Mouse (Mus musculus): ENCODE measurements around the gene Pomc. TPM values are rescaled to one million over a fixed set of nuclear protein-coding genes. Genes with fewer than 3 reads are reported as not detected.
A peak's percentile ranks its signal among the peaks of the same experiment; 100 is the strongest.

The Pomc gene
- polyA plus RNA-seq, 1 experiment from 2014 or later = 3.4 TPM

DNA sequence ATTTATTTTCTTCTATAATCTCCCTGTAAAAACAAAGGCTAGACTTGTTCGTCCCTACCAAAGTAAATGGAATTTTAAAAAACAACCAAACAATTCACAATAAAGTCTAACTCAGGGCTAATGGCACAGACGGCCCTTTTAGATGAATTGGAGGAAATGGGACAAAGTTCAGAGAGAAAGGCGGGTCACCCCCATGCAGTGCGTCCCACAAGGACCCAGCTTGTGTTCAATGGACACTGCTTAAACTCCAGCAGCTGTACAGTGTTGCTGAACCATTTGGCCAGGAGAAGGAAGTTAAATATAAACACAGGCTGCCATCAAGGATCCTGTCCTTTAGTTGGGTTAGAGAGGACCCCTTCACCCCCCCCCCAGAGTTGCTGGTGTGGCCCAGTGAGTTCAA, 53.0 kb downstream of the Pomc start:
- Histone ChIP-seq H3K27me3 (no peaks in the 10 kb centered on the region), H3K4me1 (peaks cover 15% of the 10 kb centered on the region; the same call in 1 of the 2 replicates), H3K4me3 (replicated peaks) (no peak overlapping the region), H3K36me3 (no peaks in the 10 kb centered on the region), H3K4me2 (no peak overlapping the region), H3K9me3 (replicated peaks) (no peaks in the 10 kb centered on the region), H3K27ac (0 out of 2 replicates have a peak overlapping the region, but pooled peaks have one; percentile 37), H3K9ac (no peak overlapping the region)
- no peak; the same call in 1 of the 2 replicates for ATAC-seq (replicated peaks; ENCODE audit: low FRiP score)
- WGBS = 53% methylated on average over 4 of the region's 4 CpGs

- Histone ChIP-seq H3K36me3 (no peaks in the 10 kb centered on the region), H3K9me3 (replicated peaks) (no peaks in the 10 kb centered on the region), H3K4me3 (replicated peaks) (no peak overlapping the region), H3K4me2 (peak overlapping the region; percentile 40; the same call in 1 of the 2 replicates), H3K4me1 (peaks cover 15% of the 10 kb centered on the region; the same call in 1 of the 2 replicates), H3K27me3 (no peaks in the 10 kb centered on the region), H3K9ac (no peak overlapping the region), H3K27ac (no peak overlapping the region)
- peak; percentile 64; the same call in 1 of the 2 replicates for ATAC-seq (replicated peaks; ENCODE audit: low FRiP score)
- 43% methylated on average over 12 of the region's 12 CpGs for WGBS
These were observed 54.0 kb downstream of the Pomc start for GRCm38 (mm10) chr12:4008731-4009130.

Other genes starting within 250 kb of the Pomc start
- gene Dnmt3a, start 148.9 kb upstream of the Pomc start, polyA plus RNA-seq (2015; fragmentation: Nextera tagmentation; extraction: Ambion mirVana) = 124 and 132 TPM in 2 replicates
- 3.4 TPM in 2 replicates for gene Efr3b, start 84.0 kb downstream of the Pomc start, polyA plus RNA-seq (2015; fragmentation: Nextera tagmentation; extraction: Ambion mirVana)
- gene Dnajc27, start 127.6 kb downstream of the Pomc start, polyA plus RNA-seq (2015; fragmentation: Nextera tagmentation; extraction: Ambion mirVana) = 6.3 and 7.1 TPM in 2 replicates
- 9.4 and 11.0 TPM in 2 replicates for gene Adcy3, start 178.2 kb downstream of the Pomc start, polyA plus RNA-seq (2015; fragmentation: Nextera tagmentation; extraction: Ambion mirVana)

All from kidney, embryonic 15.5 days (tissue).